Mouse (Mus musculus) adrenal gland, postnatal 4 days (tissue): Measurements from ENCODE around the gene Rtp3. TPM values are rescaled to one million over a fixed set of nuclear protein-coding genes. Genes with fewer than 3 reads are reported as not detected.

Experiments used
- DNase-seq, 2 experiments: peaks; one replicate each; pipeline ENCODE4 v3.0.0; 2021 to 2022; ENCODE audit warnings: low spot score in 2 of 2, mixed read lengths in 2 of 2
- total RNA-seq, 2 experiments: library from RNA; stranded (reverse); gene quantifications; 2 replicates each; pipeline ENCODE4 v1.2.3; 2021

Rtp3 gene
- total RNA-seq, 2 experiments from 2014 or later, result 2.1 to 7.6 TPM

DNA sequence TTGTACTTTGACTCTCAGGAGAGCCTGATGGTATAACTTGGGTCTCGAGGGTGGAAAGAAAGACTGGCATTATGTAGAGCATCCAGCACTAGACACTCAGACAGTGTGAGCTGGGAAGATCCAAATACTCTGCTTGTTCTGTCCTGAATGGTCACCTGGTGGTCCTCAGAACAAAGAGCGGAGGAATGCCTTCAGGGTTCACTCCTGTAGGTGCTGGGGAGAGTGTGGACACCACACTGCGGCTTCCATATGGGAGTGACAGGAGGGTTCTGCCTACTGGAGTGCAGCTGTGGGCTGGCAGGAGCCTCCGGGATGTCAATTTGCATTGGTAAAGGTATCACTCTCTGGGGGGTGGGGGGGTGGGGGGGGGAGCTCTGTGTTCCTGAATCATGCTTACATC lies 8.0 kb downstream of the Rtp3 start:
- DNase-seq, result no peak

DNA sequence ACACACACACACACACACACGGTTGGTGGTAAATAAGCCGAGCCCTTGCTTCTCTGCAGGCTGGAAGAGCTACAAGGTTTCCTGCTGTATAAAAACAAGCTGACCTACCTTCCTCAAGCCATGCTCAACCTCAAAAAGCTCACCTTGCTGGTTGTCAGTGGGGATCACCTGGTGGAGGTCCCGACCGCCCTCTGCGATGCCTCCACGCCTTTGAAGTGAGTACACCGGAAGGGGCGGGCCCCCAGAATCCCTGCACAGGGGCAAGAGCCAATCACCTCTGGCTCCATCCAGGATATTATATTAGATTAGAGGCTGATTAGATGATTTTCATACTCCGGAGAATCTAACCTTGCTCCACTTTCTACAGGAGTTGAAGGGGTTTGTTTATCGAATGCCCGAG lies 11.0 kb downstream of the Rtp3 start:
- DNase-seq, result no peak

DNA sequence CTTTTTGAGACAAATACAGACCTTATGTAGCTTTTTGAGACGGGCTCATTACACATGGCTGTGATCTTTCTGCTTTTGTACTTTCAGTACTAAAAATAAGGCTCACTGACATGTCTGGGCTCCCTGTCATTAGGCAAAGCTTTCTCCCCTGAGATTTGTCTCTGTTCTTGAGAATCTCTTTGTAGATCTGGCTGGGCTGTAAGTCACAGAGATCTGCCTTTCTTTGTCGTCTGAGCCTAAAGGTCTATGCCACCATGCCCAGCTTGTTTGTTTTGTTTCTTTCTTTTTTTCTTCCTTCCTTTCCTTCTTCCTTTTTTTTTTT lies 24.5 kb downstream of the Rtp3 start:
- DNase-seq, result no peak

DNA sequence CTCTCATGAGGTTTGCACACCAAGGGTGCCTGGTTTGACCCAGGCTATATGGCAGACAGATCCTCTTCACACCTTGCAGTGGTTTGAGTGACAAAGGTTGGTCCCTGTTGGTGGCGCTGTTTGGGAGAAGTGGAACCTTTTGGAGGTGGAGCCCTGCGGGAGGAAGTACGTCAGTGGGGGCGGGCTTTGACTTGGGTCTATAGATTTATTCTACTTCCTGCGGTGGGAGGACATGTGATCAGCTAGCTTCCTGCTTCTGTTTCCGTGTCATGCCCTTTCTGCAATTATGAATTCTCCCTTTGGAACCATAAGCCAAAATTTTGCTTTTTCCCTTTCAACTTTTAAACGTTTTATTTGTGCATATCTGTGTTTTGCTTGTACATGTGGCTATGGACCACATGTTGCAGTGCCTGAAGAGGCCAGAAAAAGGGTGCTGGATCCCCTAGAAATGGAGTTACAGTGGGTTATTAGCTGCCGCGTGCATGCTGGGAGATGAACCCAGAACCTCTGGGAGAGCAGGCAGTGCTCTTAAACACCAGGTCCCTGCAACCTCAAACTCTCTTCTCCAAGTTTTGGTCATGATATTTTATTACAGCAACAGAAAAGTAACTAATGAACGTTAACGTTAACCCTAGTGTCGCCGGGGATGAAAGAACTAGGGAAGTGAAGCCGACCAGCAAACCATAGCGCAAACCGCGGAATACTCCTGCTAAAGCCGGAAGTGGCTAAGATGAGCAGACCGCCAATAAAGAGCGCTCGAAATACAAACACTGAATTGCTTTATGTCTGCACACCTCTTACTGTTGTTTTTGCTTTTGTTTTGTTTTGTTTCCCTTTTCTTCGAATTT lies 25.1 kb downstream of the Rtp3 start:
- DNase-seq, result no peak

- DNase-seq, result no peak
These were observed 26.7 kb downstream of the Rtp3 start for GRCm38 (mm10) chr9:110963566-110964115.

GRCm38 (mm10) chr9:110961386-110961785 lies 29.0 kb downstream of the Rtp3 start:
- DNase-seq, result no peak

GRCm38 (mm10) chr9:110960230-110961149 lies 29.9 kb downstream of the Rtp3 start:
- no peak for DNase-seq

DNA sequence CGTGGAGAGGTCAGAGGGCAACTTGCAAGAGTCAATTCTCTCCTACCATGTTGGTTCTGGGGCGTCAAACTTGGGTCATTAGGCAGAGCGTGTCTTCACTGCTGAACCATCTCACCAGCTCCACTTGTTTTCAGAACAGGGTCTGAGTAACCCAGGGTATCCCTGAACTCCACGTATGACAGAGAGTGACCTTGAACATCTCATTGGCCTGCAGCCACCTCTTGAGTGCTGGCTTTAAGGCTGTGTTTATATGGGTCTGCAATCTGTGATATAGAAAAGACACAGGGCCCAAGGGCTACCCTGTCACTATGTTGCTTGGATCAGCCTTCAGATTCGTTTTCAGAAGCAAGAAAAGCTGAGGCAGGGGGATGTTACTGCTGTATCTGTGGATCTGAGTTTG lies 30.7 kb downstream of the Rtp3 start:
- no peak for DNase-seq

- DNase-seq, result no peak
These were observed 34.4 kb downstream of the Rtp3 start for GRCm38 (mm10) chr9:110955962-110956361.

GRCm38 (mm10) chr9:110954681-110955445 lies 35.5 kb downstream of the Rtp3 start:
- no peak for DNase-seq

- DNase-seq, result peak; percentile 24 to 63
These were observed 36.6 kb downstream of the Rtp3 start for GRCm38 (mm10) chr9:110953550-110954461.

DNA sequence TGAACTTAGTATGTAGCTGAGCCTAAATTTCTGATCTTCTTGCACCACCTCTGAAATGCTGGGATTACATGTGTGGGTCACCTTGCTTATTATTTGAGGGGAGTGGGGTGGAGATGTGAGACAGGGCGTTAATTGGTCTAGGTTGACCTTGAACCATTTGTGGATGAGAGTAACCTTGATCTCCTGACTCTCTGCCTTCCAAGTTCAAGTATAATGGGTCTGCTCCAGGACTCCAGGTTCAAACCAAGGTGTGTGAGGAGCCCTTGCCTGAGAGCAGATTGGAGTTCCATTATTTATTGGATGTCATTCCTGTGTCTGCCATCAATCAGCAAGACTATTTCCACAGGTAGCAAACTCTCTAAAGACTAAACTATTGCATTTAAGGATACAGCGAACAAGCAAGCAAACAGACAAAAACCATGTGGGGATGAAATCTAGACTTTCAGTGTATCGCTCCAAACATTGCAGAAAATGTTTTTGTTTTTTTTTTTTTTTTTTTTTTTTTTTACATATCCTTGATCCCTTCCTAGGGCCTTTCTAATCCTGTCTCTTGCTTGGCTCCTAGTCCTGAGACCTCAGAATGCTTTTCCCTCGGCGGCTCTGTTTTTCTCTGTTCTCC lies 37.3 kb downstream of the Rtp3 start:
- no peak for DNase-seq

DNA sequence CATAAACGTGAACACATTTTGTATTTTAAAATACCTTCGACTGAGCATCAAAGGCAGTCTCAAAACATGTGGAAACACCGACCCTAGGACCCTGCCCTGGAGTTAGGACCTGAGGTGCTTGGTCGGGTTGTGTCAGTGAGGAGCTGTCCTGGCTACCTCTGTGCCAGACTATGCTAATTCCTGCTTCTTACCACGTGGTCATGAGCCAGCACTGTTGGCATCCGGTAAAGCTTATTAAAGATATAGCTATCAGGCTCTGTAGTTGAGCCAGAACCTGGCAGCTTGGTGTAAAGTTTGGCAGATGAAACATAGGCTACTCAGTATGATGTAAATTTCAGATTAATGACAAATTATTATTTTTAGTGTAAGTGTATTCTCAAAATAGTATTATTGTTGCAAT lies 38.0 kb downstream of the Rtp3 start:
- no peak for DNase-seq

DNA sequence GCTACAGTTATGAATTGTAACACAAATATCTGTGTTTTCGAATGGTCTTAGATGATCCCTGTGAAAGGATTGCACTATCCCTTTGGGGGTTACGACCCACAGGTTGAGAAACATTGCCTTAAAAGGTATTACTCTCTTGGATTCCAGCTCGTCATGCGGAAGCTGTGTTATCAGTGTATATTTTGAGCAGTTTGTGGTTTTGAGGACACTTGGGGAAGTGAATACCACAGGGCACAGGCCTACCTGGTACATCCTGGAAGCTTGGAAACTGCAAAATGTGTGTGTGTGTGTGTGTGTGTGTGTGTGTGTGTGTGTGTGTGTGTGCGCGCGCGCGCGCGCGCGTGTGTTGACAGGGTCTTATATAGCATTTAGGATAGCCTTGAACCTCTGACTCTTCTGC lies 38.5 kb downstream of the Rtp3 start:
- no peak for DNase-seq

GRCm38 (mm10) chr9:110951397-110951796 lies 39.0 kb downstream of the Rtp3 start, which contains the start of gene Lrrc2:
Gene Lrrc2 (plus strand): TSS chr9:110951545.
- DNase-seq, result no peak

DNA sequence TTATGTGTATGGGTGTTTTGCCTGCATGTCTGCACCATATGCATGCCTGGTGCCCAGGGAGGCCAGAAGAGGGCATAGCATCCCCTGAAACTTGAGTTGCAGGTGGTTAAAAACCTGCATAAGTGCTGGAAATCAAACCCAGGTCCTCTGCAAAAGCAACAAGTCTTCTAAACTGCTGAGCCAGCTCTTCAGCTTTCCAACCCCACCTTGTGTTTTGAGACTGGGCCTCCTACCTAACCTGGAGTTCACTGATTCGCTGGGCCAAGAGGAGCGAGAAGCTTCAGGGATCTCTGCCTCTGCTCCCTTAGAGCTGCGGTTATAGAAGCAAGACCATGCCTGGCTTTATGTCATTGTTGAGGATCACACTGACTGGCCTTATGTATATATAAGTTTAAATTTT lies 40.3 kb downstream of the Rtp3 start:
- no peak for DNase-seq

DNA sequence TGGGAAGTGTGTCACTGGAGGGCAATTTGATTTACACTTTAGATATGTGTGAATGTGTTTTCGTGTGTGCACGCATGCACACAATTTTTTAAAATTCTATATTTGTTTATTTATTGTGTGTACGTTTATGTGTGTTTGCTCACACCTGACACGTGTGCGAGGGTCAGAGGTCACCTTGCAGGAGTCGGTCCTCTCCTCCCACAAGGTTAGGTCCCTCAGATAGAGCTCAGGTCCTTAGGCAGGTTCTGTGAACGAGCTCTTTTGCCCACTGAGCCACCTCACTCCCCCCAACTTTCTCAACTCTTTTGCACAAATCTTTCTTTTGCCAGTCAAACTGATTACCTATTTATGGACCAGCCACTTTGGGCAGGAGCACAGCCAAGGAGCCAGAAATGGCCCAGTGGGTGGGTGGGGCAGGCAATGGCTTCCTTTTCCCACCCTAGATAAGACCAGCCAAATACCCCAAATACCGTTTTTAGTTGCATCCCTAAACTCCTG lies 41.5 kb downstream of the Rtp3 start:
- no peak for DNase-seq

DNA sequence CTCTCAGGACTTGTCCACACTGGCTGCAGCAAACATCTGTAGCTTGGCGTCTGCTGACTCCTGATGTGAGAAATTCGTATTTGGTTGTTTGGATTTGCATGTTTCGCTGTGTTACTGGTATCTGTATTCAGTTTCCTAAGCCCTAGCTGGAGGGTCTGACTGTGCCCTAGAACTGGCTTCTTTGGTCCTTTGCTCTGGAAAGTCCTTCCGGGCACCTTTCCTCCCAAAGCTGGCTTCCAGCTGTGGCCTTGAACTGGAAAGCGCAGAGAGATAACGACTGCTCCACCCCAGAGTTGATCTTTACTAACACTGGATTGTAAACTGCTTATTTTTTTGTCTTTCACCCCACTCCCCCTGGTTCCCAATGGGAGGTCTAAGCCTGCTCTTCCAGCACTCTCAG lies 42.5 kb downstream of the Rtp3 start:
- DNase-seq, result no peak

GRCm38 (mm10) chr9:110947261-110947661 lies 43.1 kb downstream of the Rtp3 start:
- DNase-seq, result no peak
